Mouse (Mus musculus) lung, postnatal 0 days (tissue): Measurements from ENCODE around the gene Gucd1.

Source experiments
- CTCF ChIP-seq: IDR thresholded peaks from 2 replicates; pipeline ENCODE4 v1.5.1; 2016; ENCODE audit warnings: antibody characterized with exemption, mild to moderate bottlenecking
- EP300 ChIP-seq: IDR thresholded peaks from 2 replicates; pipeline ENCODE4 v1.6.1; 2016; ENCODE audit warnings: antibody characterized with exemption, mild to moderate bottlenecking, control low read depth

GRCm38 (mm10) chr10:75414925-75415324 is 102.8 kb downstream of the Gucd1 start:
- TF ChIP-seq CTCF (no peak), EP300 (no peak)
